Mouse (Mus musculus) frontal cortex, adult 2 months (tissue): ENCODE results near the gene Fat3. TPM values are rescaled to one million over a fixed set of nuclear protein-coding genes. Genes with fewer than 3 reads are reported as not detected.

Experiments used
- DNase-seq, 2 experiments: peaks; one replicate each; pipeline ENCODE4 v3.0.0; 2022; ENCODE audit warnings: low spot score in 1 of 2; ENCODE audit errors: extremely low spot score in 1 of 2
- polyA plus RNA-seq: library from polyadenylated mRNA; depleted of rRNA; stranded (reverse); fragments of >200 nt; gene quantifications from 2 replicates; pipeline ENCODE4 v1.2.3, GENCODE M21; 2012; rRNA removed

Fat3 gene
- 36.8 and 39.0 TPM in 2 replicates for polyA plus RNA-seq

DNA sequence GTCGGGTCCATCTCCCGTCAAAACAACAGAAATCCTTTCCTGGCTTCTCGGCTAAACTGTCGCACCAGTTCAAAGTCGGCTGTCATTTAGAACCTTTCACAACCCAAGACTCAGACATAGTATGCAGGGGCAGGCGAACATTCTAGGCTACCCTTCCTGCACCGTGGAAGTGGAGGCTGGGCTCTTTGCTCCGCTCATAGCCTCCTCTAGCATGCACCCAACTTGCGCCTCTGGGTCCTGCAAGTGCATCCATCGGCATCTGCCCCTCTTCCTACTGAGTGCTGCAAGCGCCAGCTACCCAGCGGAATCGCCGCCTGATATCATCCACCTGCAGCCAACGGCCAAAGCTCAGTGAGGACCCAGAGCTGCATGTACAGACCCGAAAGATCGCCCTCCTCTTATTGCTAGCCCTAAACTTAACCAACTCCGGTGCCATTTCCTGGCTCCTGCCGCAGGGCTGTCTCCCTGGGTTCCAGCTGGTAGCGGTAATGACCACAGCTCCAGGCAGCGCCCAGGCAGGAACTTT lies at the start of gene Fat3:
Gene Fat3, minus strand, starts transcription at position 100 of the 526 bp plus-strand sequence.
- peak; percentile 10 to 42 for DNase-seq

DNA sequence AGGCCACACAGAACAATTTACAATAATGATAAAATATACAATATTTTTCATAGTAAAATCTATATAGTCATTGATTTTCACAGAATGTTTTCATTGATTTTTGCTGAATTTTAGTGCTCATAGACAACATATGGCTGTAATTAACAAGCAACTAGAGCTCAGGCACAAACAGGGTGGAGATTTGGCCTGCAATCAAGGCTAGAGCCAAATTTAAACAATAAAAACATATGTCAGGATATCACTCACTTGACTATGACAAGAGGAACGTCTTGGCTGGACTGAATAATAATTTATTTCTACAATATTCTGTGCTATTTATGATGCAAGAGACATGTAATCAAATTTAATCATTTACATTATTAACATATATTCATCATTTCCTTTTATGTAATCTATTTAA lies 31.8 kb upstream of the Fat3 start:
- DNase-seq = no peak

DNA sequence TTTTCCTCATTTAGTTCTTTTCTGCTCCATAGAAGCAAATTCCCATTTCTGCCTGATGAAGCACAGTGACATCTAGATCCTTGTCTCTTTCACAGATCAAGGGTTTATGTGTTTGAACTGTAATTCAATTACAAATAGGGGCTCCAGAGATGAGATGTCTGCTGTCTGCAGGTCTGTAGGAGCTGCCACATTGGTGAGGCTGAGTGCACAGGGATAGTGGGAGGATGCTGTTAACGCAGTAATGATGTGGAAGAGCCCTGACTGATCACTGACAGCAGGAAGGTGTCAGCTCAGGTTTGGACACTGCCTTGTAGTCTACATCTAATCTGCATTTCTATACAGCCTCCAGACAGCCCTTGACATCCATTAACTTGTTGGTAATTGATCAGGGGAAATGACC lies 16.5 kb upstream of the Fat3 start:
- no peak for DNase-seq

DNA sequence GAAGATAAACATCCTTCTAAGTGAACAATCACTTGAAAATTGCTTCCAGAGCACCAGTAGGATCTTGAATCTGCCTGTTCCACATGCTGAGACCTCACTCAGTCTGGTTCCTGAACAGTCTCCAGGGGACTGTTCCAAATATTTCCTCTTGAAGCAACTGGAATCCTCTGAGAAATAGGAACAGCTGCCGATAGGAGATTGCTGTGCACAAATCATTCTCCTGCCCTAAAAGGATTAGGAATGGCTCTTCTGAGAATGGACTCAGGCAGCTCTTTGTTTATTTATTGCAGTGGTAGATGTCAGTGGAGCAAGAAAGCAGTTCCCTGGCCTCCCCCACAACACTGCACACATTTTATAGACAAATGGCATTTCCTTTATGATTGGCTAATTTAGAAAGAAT lies 10.9 kb upstream of the Fat3 start:
- DNase-seq = no peak

DNA sequence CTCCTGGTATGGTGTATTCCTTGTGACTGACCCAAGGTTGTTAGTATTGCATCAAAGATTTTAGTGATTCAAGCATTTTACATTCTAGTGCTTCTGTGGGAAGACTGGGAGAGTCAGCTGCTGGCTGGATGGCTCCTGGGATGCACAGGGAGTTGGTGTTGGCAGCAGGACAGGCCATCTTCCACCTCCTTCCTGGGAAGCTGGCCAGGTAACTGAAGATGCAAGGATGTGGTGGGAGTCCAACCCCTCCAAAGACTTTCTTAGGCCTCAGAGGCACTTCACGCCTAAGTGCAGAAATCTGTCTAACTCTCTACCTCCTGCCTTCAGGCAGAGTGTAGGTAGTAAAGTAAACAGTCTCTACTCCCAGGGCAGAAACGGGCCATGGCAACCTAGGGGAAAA lies 2.7 kb upstream of the Fat3 start:
- DNase-seq = peak in 1 of 2 experiments; percentile 53

DNA sequence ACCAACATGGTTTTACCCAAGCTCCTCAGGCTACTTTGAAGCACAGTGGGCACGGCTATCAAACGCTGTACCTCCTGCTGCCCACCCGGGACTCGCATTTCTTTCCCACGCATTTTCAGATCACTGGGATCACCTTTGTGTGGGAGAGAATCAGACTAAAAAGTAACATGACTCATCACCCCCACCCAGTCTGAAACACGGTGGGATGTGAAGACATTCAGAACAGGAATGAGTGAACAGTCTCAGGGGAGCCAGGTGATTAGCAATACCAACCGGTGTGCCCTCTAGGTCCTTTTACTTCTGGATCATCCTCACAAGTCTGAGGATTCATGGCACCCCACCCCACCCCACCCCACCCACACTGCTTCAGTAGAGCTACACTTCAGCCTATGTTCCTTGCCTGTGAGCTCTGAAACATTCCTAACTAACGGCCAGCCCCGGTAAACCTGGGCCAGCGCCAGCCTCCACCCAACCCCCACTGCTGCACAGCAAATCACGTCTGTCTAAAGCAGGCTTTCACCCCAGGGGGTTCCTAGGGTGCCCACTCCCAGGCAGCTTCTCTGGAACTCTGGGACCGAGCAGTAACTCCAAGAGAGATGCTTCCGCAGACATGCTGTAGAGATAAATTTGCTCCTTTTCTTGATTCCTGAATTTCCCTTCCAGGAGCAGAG lies 1.7 kb upstream of the Fat3 start:
- peak; percentile 42 to 67 for DNase-seq

DNA sequence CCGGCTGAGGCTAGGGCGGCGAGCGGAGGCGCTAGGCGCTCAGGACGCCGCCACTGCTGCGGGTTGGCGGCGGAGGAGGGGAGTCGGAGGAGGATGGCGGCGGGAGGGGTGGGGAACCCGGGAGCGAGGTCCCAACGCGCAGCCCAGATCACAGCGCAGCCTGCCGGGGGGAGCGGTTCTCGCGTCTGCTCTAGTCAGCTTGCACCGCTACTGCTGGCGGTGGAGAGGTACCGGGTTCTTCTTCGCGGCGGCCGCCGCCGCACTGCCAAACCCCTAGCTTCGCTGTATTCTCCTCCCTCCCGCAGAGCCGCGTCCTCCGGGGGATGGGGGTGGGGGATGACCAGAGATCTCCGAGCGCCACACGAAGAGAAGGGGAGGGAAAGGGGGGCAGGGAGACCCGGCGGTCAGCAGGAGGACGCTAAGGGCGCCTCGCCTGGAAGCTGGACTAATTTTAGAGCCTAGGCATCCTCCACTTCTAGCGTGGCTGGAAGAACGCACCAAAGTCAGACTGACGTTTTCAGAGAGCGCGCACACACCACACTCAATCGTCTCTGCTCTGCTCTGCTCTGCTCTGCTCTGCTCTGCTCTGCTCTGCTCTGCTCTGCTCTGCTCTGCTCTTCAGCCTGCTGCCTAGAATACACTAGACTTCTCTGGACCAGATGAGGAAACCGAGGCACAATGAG lies 1.0 kb upstream of the Fat3 start:
- peak; percentile 48 to 82 for DNase-seq

DNA sequence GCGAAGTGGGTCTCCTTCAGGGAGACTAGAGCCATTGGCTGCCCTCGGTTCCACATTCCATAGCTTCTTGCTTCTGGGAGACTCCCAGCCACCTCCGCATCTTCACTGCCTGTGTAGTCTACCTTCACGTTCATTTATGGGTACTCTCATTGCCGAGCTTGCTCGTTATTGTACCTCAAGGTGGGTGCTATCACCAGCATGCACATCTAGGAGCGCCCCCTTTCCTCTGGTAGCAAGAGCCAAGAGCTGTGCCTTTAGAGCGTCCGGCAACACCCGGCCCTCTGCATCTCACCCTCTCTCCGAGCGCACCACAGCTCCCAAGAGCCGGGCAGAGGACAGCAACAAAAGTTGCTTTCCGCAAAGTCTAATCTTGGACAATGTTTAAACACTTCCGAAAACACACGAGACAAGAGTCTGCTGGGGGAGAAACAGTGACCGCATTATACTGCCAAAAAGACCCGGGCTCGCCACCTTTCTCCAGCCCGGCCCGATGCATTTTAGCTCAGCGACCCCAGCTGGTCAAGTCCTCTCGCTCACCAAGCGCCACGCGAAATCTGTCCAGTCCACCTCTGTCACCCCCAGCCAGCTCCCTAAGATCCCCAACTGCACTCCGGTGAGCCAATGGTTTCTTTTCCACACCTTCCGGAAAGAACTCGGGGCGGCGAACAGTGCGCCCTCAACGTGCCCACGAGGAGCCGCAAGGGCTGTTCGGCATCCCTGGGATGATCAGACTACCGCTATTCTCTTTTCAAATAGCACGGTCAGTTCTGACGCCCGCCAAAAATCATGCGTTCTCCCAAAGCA lies 501 bp downstream of the Fat3 start:
- peak; percentile 24 to 62 for DNase-seq

DNA sequence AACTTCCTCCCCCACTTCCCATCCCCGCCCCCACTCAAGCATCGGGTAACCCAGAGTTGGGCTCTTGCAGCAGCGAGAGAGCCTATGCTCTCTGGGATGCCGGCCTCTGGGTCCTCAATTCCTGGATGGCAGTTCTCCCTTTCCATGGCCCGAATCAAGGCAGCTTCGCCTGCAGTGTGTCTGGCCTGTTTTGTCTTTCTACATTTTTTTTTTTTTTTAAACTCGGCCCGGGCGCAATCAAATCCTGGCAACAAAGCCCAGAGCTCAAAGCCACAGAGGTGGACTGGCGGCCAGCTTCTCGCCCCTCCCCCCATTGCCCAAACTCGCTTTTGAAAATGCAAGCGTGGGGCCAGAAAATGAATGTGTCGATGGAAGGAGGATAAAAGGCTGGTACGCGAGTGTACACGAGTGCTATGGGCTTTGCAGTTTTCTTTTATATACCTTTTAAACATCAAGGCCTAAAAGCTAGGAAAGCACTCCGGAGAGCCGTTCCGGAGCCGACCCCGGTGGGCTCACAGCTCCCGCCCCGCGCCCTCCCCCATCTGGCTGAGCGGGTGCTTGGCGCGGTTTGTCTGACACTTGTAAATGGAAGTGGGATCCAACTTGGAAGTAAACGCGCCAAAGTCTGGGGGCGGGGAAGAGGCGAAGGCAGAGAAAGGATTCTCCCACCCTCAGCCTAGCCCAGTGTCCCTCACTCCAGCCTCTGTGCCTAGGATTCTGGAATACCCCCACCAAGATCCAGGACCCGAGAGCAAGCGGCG lies 1.3 kb downstream of the Fat3 start:
- peak; percentile 46 to 76 for DNase-seq

DNA sequence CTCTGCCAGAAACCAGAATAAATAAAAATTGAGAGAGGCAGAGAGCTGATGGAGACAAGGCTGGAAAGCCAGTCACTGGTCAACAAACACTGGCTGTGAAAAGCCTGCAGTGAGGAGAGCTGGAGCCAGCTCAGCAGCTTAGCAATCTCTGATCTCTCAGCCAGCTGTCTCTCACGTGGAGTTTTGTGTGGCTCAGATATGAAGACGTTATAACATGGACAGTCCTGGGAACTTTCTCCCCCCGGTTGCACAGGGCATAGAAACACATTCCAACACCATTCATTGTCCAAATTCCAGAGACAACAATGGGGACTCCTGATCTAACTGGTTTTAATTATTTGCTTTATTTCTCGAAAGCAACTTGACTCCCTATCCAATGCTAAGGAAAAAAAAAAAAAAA lies 2.2 kb downstream of the Fat3 start:
- peak in 1 of 2 experiments; percentile 20 for DNase-seq

DNA sequence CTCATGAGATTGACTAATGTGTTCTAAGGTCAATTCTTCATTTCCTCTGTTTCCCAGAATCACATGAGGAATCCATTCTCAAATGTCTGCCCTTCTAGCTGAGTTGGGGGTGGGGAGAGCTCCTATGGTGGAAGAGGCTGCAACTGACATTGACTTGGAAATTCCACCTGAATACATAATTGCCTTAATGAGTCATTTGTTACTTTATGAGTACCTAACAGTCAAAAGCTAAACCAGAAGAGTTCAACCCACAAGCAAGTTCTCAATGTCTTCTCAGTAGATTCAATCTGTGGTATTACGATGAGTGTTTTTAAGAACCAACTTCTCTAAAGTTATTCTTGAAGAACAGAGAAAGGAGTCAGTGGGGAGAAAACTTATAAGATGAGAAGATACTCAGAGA lies 3.7 kb downstream of the Fat3 start:
- no peak for DNase-seq

DNA sequence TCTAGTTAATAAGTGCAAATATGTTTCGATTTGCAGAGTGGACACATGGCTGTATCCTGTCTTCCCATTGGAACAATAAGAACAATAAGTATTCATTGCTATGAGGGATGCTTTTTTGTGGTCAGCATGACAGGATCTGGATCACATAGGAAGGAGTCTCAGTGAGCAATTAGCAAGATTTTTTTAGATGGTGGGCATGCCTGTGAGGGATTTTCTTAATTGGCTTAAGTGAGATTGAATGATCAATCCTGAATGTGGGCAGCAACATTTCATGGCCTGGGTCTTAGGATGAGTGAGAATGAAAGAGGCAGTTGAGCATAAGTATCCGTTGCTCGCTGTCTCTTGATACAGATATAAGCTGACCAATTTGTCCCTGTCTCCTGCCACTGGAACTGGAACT lies 4.8 kb downstream of the Fat3 start:
- DNase-seq = no peak

DNA sequence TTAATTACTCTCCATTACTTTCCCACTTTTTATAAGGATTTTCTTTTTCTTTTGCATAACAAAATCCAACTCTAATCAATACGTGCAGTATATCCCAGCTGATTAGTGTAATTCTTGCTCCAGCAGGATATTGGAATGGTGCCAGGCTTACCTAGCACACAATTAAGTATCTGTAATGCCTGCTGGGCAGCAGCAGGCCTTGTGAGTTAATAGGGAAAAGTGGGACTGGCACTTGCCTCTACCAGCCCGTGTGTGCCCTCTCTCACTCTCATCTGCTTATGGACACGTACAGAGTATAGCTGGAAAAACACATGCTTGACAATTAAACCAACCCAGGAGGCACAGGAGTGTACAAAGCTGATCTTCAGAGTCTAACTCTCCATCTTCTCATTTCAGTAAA lies 11.4 kb downstream of the Fat3 start:
- DNase-seq = no peak

DNA sequence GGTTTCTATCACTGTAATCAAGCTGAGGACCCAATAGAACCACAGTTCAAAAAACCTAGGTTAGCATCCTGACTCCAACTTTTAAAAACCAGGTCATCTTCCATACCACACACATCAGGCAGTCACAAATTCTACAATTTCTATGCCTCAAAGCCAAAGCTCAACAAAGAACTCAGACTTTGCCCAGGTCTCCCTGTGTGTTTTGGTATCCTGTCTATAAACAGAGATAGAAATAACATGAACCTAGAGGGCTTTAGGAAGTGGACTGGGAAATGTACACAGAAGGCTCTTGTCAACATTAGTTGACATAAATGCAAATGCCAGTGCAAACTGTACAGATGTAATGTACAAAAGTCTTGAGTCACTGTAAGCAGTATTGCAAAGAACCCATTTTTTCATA lies 13.5 kb downstream of the Fat3 start:
- no peak for DNase-seq

DNA sequence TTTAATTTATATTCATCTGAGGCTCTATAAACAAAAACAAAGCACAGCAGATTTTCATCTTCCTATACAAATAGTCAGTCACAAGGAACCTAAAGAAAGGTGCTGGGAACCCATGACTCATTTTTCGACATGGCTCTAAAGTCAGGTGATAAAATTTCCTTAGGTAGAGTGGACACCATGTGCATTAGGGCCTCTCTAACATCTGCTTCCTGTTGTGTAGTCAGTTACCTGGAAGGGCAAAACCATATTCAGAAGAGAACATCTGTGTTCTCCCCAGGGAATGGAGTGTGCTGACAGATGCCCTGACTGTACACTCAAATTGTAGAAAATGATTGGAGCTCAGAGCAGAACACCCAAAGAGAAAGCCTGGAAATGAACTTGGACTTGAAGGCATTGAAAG lies 14.9 kb downstream of the Fat3 start:
- no peak for DNase-seq

DNA sequence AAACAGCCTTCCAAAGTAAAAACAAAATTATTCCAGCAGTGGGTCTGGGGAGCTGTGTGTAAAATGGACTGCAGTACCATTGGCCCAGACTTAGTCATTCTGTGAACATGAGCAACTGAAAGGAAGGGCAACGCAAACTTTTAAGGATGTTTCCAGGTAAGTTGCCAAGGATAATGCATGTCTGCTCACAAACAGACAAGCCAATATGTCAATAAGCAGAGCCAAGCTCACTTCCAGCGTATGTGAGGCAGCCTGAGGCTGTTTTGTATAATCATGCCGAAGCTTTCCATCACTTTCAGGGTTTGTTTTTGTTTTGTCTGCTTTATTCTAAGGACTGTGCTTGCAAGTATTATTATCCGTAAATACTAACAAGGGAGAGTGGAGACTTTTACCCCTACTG lies 15.9 kb downstream of the Fat3 start:
- no peak for DNase-seq

DNA sequence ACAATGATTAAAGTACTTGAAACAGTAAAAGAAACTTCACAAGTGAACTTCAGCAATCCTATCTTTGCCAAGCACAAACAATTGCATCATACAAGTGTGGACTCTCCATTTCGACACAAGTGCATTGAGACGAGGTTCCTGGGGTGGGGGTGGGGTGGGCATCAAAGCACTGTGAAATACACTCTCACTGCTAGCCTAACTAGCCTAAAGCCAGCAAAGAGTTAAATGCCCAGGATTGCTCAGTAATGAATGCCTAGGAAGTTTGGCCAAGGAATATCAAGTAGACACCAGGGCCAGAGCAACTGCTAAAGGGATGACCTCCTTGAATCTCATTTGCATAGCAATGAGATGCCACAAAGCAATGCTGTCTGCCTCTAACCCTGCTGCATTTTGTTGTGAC lies 16.3 kb downstream of the Fat3 start:
- peak in 1 of 2 experiments; percentile 7 for DNase-seq

DNA sequence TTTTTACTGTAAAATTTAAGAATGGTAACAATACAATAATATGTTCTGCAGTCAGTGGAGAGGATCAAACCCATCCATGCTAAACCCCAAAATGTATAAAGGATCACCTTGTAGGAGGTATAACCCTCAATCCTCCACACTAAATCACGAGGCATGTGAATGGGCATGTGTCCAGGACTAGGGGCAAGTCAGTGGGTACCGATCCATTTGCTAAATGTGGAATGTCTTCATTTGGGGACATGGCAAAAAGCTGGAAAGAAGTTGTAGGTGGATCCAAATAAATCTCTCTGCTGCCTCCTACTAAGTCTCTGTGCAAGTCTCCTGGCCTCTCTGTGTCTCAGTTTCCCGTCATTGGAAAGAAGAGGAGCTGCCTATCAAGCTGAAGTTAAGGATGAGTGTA lies 39.6 kb downstream of the Fat3 start:
- DNase-seq = peak in 1 of 2 experiments; percentile 26

DNA sequence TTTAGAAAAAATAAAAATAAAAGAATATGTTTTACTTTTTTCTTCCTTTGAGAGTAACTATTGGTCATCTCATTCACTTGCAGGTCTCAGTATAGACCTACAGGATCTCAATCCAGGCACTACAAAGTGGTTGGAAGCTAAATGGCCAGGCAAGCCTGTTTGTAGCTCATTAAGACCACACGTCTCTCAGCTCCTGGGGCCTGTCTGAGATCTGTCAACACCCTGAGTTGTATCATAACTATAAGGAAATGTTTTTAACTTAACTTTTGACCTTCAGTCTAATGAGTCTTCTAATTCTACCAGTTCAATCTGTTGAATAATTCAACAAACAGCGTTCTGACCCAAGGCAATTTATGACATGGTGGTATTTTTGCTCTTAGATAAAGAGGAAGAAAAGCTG lies 40.5 kb downstream of the Fat3 start:
- DNase-seq = no peak

DNA sequence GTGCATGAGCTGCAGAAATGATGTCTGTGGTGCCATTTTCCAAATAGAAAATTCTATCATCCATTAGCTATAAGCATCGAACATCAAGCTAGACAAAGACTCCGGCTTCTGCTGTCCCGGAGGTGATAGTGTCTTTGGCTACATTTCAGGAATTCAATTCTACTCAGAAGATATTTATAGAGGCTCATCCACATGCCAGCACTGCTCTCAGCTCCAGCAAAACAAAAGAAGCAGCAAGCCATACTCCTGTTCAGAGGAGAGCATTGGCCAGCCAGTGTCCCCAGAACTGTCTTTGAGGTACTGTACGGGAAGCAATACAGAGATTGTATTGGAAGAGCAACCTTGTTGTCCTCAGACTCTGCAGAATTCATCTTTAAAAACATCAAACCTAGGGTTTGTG lies 59.2 kb downstream of the Fat3 start:
- no peak for DNase-seq

DNA sequence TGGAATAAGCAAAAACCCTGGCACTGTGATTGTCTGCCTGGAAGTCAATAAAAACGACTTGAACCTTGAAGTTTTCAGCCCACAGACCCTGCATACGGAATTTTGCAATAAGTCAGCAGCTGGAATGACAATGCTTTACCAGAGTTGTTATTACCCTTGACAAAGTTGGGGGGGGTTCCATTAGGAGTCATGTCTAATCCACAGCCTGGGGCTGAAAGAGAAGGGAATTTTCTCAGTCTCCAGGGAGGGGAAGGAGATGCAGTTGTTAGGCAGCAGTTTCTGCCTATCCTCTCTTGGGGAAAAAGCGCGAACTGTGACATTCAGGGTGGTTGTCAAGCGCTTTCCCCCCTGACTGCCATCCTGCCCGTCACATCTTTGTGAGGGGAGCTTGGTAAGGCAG lies 60.4 kb downstream of the Fat3 start:
- DNase-seq = no peak
